Mouse (Mus musculus): ENCODE measurements around the gene Gucy2g. TPM values are rescaled to one million over a fixed set of nuclear protein-coding genes. Genes with fewer than 3 reads are reported as not detected.

Gene Gucy2g
- polyA plus RNA-seq, 1 experiment from 2014 or later: 0.06 TPM

DNA sequence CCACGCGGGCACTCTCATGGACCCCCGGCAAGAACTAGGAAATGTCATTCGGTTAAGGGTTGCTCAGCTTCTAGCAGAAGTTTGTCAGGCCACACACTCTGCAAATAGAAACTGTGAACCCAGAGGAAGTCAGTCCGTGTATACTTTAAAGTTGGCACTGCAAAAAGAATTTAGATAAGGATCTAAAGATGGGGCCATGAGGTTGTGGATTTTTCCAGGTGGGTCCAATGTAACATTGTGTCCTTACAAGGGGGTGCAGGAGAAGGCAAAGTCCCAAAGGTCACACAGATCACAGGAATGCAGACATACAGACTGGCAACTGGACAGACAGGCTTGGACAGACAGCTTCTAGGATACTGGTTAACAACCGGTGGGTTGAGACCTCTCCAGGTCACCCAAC, 92.9 kb downstream of the Gucy2g start:
- no peak overlapping the region for H3K9ac ChIP-seq (ENCODE audit: low read depth, low read length)
- H3K4me3 ChIP-seq (ENCODE audit: low read length): no peak overlapping the region
- H3K27ac ChIP-seq (ENCODE audit: low read depth, low read length): no peak overlapping the region
- no peaks in the 10 kb centered on the region for H3K9me3 ChIP-seq (ENCODE audit: control insufficient read depth, low read length)
- WGBS: 83% methylated on average over 6 of the region's 6 CpGs
- no peak for ATAC-seq
- no peak overlapping the region for H3K4me2 ChIP-seq (ENCODE audit: low read length)
- H3K36me3 ChIP-seq (ENCODE audit: control insufficient read depth, insufficient read depth, low read length): no peaks in the 10 kb centered on the region
- H3K4me1 ChIP-seq (ENCODE audit: control insufficient read depth, insufficient read depth, low read depth, low read length): peaks cover 2% of the 10 kb centered on the region; the same call in 1 of the 2 replicates
- no peaks in the 10 kb centered on the region; the same call in 1 of the 2 replicates for H3K27me3 ChIP-seq (replicated peaks; ENCODE audit: control insufficient read depth, insufficient read depth, low read length)

Small RNA genes lying within 50 kb of the gene (microRNA-seq; reads per million reads assigned to microRNA genes)
- 1.9 reads per million for gene Mir6715

Other genes starting within 250 kb of the Gucy2g start
- 20.4 and 25.2 TPM in 2 replicates for gene Gpam, start 114.0 kb downstream of the Gucy2g start, polyA plus RNA-seq (2015; fragmentation: Nextera tagmentation; extraction: Ambion mirVana)
- gene Tectb, start 60.5 kb downstream of the Gucy2g start, polyA plus RNA-seq (2015; fragmentation: Nextera tagmentation; extraction: Ambion mirVana): 0.17 TPM in 1 of 2 replicates, not detected in the other
- 19.7 and 20.1 TPM in 2 replicates for gene Acsl5, start 10.7 kb upstream of the Gucy2g start, polyA plus RNA-seq (2015; fragmentation: Nextera tagmentation; extraction: Ambion mirVana)
- 65.8 and 71.4 TPM in 2 replicates for gene Zdhhc6, start 74.8 kb upstream of the Gucy2g start, polyA plus RNA-seq (2015; fragmentation: Nextera tagmentation; extraction: Ambion mirVana)
- gene Vti1a, start 75.1 kb upstream of the Gucy2g start, polyA plus RNA-seq (2015; fragmentation: Nextera tagmentation; extraction: Ambion mirVana): 36.7 and 37.1 TPM in 2 replicates